Mouse (Mus musculus) kidney, embryonic 15.5 days (tissue): ENCODE data around the gene Kirrel3. TPM values are rescaled to one million over a fixed set of nuclear protein-coding genes. Genes with fewer than 3 reads are reported as not detected.

Source experiments
- ATAC-seq: fragments of 200-750 bp; cut with Nextera tagmentation; replicated peaks from 2 replicates; pipeline ENCODE4 v1.8.0; 2017; ENCODE audit warnings: moderate TSS enrichment; ENCODE audit not compliant: low FRiP score
- H3K27ac ChIP-seq: fragments of 300-500 bp; sonication (generic); 2 replicates; pipeline ENCODE4 v1.5.1; 2015; ENCODE audit warnings: mild to moderate bottlenecking, inconsistent platforms
- H3K27me3 ChIP-seq: fragments of 300-500 bp; sonication (generic); 2 replicates; pipeline ENCODE4 v1.6.1; 2015; ENCODE audit warnings: inconsistent platforms
- H3K36me3 ChIP-seq: fragments of 300-500 bp; sonication (generic); 2 replicates; pipeline ENCODE4 v1.6.1; 2015; ENCODE audit warnings: inconsistent platforms
- H3K4me1 ChIP-seq: fragments of 300-500 bp; sonication (generic); 2 replicates; pipeline ENCODE4 v1.6.1; 2015; ENCODE audit warnings: inconsistent platforms
- H3K4me2 ChIP-seq: fragments of 300-500 bp; sonication (generic); 2 replicates; pipeline ENCODE4 v1.6.1; 2015; ENCODE audit warnings: moderate library complexity, mild to moderate bottlenecking, inconsistent platforms
- H3K4me3 ChIP-seq: fragments of 300-500 bp; sonication (generic); replicated peaks from 2 replicates; pipeline ENCODE4 v1.5.1; 2015; ENCODE audit warnings: mild to moderate bottlenecking, inconsistent platforms
- H3K9ac ChIP-seq: fragments of 300-500 bp; sonication (generic); 2 replicates; pipeline ENCODE4 v1.6.1; 2015; ENCODE audit warnings: mild to moderate bottlenecking, inconsistent platforms
- H3K9me3 ChIP-seq: fragments of 300-500 bp; sonication (generic); replicated peaks from 2 replicates; pipeline ENCODE4 v1.6.1; 2016; ENCODE audit warnings: inconsistent platforms
- WGBS: fragments of 180-500 bp; shearing (Covaris S2); methylation state at CpG from one replicate; pipeline ENCODE4 v1.1.7; 2015; ENCODE audit warnings: mixed read lengths; 5-methylcytosine and 5-hydroxymethylcytosine counted together
- polyA plus RNA-seq: library from polyadenylated mRNA; unstranded; fragments of >200 nt; fragmentation: Nextera tagmentation; extraction: Ambion mirVana; gene quantifications from 2 replicates; pipeline ENCODE4 v1.2.1, GENCODE M21; 2015

Gene Kirrel3
- polyA plus RNA-seq, 1 experiment from 2014 or later: 3.4 TPM

DNA sequence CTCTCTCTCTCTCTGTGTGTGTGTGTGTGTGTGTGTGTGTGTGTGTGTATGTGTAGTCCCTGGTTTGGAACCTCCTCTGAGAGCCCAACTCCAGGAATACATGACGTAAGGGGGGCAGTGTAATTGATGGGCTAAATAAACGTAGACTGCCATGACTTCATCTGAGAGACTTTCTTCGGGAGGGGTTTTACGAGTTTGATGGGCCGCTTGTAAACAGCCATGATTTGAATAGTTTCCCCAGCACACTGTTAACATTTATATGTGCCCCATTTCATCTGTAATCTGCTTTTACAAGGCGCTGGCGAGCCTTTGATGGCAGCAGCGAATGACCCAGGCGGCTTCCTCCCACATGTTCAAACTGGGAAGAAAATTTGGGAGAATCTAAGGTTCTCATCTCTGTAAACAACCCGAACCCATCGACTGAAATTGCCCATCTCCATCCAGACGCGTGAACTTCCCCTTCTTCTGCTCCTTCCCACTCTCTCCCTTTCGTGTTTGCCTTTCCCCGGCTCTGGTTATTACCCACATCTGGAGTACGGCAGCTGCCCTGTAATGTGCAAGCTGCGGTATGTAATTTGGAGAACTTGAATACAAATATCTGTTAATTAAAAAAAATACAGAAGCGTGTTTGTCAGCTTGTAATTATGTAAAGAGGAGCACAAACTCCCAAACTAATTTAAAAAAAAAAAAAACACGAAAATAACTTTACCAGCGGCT is 34.7 kb downstream of the Kirrel3 start:
- Histone ChIP-seq H3K4me3 (no peak overlapping the region), H3K36me3 (no peaks in the 10 kb centered on the region), H3K4me1 (0 out of 2 replicates have a peak, but pooled peaks cover 9% of the 10 kb centered on the region), H3K9ac (no peak overlapping the region), H3K4me2 (0 out of 2 replicates have a peak overlapping the region, but pooled peaks have one; percentile 9), H3K9me3 (no peaks in the 10 kb centered on the region), H3K27ac (no peak overlapping the region), H3K27me3 (0 out of 2 replicates have a peak, but pooled peaks cover 6% of the 10 kb centered on the region)
- no peak for ATAC-seq
- WGBS: 32% methylated on average over 20 of the region's 20 CpGs

DNA sequence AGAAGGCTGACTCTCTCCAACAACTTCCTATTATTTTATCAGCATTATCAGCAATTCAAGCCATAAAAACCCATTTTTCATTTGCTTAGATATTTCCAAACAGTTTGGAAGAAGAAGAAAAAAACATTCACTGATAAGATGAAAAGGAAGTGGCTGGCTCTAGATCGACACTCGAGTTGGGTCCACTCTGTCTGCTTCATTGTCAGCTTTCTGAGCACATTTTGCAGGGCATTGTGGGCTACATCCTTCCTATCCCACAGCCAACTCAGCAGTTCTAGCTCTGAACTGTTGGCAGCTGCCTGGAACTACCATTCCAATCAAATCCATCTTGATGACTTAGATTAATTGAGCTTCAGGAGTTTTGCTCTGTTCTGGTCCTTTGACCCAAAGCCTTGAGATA is 40.0 kb downstream of the Kirrel3 start:
- WGBS: 50% methylated on average over 2 of the region's 2 CpGs
- no peaks in the 10 kb centered on the region for H3K9me3 ChIP-seq
- no peaks in the 10 kb centered on the region for H3K27me3 ChIP-seq
- no peak overlapping the region for H3K4me2 ChIP-seq
- H3K36me3 ChIP-seq: no peaks in the 10 kb centered on the region
- no peak for ATAC-seq
- H3K4me3 ChIP-seq: no peak overlapping the region
- no peak overlapping the region for H3K9ac ChIP-seq
- no peak overlapping the region for H3K27ac ChIP-seq
- H3K4me1 ChIP-seq: no peaks in the 10 kb centered on the region

DNA sequence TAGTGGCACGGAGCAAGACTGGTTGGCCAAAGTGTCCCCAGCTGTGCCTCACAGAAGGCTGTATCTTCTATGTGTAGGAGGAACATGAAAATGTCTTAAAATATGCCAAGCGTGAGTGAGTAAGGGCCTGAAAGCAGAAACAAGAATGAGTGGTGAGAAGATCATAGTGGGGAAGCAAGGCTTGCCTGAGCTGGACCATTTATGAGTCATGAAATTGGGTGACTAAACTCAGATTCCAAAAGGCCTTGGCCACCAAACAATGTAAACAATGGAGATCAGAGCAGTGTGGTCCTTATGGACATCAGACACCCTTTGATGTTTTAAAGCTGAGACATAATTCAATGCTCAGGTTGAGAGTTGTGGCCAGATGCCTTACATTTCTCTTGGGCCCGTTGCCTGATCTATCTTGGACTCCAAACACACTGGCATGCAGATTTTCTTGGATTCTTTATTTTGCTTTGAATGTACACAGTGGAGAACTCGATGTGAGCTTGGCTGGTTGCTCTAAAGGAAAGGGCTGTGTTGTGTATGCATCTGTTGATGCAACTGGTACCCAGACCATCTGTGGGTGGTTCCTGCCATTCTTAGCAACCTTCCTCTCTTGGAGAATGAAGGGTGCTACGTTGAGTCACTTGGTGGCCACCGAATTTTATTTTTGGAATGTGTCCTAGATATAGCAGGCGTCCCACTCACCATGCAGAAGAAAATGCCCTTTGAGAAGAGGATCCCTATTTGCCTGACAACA is 53.1 kb downstream of the Kirrel3 start:
- Histone ChIP-seq H3K4me3 (no peak overlapping the region), H3K27me3 (no peaks in the 10 kb centered on the region)
- WGBS: 82% methylated on average over 7 of the region's 7 CpGs

DNA sequence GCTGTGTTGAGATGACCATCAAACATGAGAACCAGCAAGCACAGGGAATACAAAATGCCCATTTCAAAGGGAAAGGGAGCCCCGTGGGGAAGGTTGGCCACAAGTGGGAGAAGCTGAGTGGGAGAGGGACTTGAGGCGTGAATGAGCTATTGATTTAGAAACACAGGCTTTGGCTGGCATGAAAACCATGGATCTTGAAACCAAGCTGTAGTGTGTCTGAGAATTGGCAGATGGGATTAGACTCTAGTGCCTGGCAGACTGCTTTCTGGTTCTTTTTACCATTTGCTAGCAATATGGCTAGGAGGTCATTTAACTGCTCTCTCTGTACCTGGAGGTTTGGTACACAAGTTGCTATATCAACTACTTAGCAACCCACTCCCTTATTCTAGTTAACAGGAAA is 56.2 kb downstream of the Kirrel3 start:
- 68% methylated on average over 2 of the region's 2 CpGs for WGBS
- no peak overlapping the region for H3K4me3 ChIP-seq
- H3K9me3 ChIP-seq: no peaks in the 10 kb centered on the region
- ATAC-seq: no peak
- H3K36me3 ChIP-seq: no peaks in the 10 kb centered on the region
- H3K4me1 ChIP-seq: no peaks in the 10 kb centered on the region
- H3K27ac ChIP-seq: no peak overlapping the region
- no peak overlapping the region for H3K4me2 ChIP-seq
- H3K9ac ChIP-seq: no peak overlapping the region
- no peaks in the 10 kb centered on the region for H3K27me3 ChIP-seq

More for the DNA sequence above, 53.1 kb downstream of the Kirrel3 start:
- ATAC-seq: no peak
- Histone ChIP-seq H3K9me3 (no peaks in the 10 kb centered on the region), H3K9ac (no peak overlapping the region), H3K36me3 (no peaks in the 10 kb centered on the region), H3K4me2 (no peak overlapping the region), H3K4me1 (no peaks in the 10 kb centered on the region), H3K27ac (no peak overlapping the region)

DNA sequence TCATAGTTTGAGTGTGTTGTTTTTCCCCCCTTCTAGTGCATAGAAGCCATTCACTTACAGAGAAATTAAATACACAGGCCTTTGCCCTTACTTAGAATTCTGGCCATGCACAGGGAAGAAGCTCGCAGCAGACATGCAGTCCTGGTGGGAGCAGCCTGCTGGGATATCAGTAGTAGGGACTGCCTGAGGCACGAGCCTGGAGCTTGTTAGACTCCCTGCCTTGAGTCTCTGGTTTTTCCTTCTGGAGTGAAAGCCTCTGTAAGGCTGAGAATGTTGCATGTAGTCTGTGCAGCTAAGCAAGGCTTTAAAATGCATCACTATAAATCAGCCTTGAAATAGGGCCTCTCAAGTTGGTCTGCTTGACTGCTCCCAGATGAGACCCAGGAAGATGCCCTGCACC is 70.0 kb downstream of the Kirrel3 start:
- H3K27me3 ChIP-seq: no peaks in the 10 kb centered on the region
- no peak overlapping the region for H3K4me2 ChIP-seq
- H3K9ac ChIP-seq: no peak overlapping the region
- H3K36me3 ChIP-seq: no peaks in the 10 kb centered on the region
- no peak for ATAC-seq
- H3K9me3 ChIP-seq: no peaks in the 10 kb centered on the region
- H3K27ac ChIP-seq: no peak overlapping the region
- H3K4me1 ChIP-seq: peaks cover 23% of the 10 kb centered on the region
- WGBS: 44% methylated on average over 2 of the region's 2 CpGs
- H3K4me3 ChIP-seq: no peak overlapping the region

DNA sequence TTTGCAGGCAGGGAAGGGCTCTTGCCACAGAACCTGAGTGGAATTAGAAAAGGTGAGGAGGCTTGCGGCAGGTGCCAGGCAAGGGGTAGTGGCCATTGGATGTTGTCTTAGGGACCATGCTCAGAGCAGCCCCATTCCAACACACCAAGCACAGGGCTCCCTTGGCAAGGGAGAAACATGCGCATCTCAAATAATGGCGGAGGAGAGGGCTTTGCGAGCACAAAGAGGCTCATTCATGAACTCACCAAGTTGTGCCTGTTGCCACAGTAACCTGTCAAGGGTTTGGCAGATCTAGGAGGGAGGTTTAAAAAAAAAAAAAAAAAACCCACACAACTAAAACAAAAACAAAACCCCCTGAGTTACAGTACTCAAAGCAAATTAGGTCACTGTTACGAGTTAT is 72.2 kb downstream of the Kirrel3 start:
- Histone ChIP-seq H3K27me3 (no peaks in the 10 kb centered on the region), H3K9me3 (no peaks in the 10 kb centered on the region), H3K4me2 (peak overlapping the region; percentile 27; the same call in 1 of the 2 replicates), H3K4me1 (peaks cover 23% of the 10 kb centered on the region), H3K9ac (no peak overlapping the region), H3K27ac (no peak overlapping the region), H3K4me3 (no peak overlapping the region), H3K36me3 (no peaks in the 10 kb centered on the region)
- ATAC-seq: peak; percentile 31; the same call in 1 of the 2 replicates
- 56% methylated on average over 5 of the region's 5 CpGs for WGBS

DNA sequence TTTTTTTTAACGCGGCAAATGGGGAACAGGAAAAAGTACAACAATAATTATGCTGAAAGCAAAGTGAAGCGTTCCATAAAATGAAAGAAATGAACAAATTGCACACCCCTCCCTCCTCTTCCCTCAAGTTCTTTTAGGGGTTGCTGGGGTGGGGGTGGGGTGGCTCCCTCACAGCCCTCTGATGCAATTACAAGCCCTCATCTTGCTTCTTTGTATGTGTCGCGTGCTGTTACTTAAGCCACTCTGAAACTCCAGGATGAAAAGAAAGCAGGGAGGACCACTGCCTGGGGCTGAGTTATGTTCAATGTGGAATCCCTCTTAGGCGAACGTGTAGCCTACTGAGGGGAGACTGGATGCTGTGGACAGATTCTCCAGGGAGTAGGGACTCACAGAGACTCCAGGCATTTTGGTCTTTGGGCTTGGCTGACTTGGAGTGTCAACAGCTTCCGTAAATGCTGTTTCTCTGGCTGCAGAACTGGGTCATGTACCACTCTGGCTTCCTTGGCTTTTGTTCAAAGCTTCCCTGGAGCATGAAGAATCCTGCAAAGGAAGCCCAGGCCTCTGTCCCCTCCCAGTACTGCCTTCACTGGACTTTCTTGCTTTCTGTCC is 72.7 kb downstream of the Kirrel3 start:
- H3K9ac ChIP-seq: no peak overlapping the region
- peak; percentile 40 for ATAC-seq
- no peaks in the 10 kb centered on the region for H3K27me3 ChIP-seq
- peaks cover 23% of the 10 kb centered on the region for H3K4me1 ChIP-seq
- H3K4me3 ChIP-seq: no peak overlapping the region
- H3K4me2 ChIP-seq: peak overlapping the region; percentile 27; the same call in 1 of the 2 replicates
- WGBS: 28% methylated on average over 8 of the region's 8 CpGs
- no peaks in the 10 kb centered on the region for H3K9me3 ChIP-seq
- peak overlapping the region; percentile 32; the same call in 1 of the 2 replicates for H3K27ac ChIP-seq
- no peaks in the 10 kb centered on the region for H3K36me3 ChIP-seq

DNA sequence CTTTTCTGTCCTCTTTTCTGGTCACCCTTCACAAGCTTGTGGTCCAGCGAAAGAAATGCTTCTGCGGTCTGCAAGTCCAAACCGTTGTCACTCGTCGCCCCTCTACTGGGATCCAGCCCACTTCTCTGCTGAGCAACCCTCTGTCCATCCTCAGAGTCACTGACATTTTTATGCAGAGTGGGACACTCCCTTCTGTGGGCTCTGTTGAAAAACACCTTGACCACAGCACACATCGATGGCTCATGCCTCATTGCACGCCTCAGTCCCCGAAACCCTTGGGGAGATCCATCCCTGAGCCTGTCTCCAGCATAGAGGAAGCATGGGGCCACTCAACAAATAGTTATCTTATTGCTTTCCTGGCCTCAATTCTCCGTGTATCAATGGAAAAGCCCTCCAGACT is 73.4 kb downstream of the Kirrel3 start:
- peak; percentile 53; the same call in 1 of the 2 replicates for ATAC-seq
- WGBS: 57% methylated on average over 9 of the region's 9 CpGs

DNA sequence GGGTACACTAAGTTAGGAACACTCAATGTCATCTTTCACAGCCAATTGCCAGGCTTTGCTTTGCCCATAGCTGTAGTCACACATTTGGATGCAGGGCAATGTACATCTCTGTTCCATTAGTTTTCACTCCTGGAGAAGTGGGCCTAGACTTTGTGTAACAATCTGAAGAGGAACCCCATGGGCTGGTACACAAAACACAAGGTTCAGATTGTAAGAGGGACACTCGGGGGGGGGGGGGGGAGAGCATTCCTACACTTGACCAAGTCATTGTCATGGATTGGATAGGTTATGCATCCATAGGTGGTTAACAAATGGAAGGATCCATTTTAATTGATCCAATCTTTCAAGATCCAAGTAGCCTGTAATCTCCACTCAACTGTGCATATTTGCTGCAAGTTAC is 75.6 kb downstream of the Kirrel3 start:
- Histone ChIP-seq H3K36me3 (no peaks in the 10 kb centered on the region), H3K27me3 (no peaks in the 10 kb centered on the region), H3K9me3 (no peaks in the 10 kb centered on the region), H3K4me1 (peaks cover 19% of the 10 kb centered on the region), H3K4me3 (no peak overlapping the region), H3K9ac (no peak overlapping the region), H3K27ac (no peak overlapping the region), H3K4me2 (no peak overlapping the region)
- ATAC-seq: no peak
- WGBS: 65% methylated on average over 1 of the region's 1 CpGs

More for the DNA sequence above, 73.4 kb downstream of the Kirrel3 start:
- no peaks in the 10 kb centered on the region for H3K9me3 ChIP-seq
- peaks cover 23% of the 10 kb centered on the region for H3K4me1 ChIP-seq
- no peak overlapping the region for H3K4me3 ChIP-seq
- H3K36me3 ChIP-seq: no peaks in the 10 kb centered on the region
- H3K27ac ChIP-seq: 0 out of 2 replicates have a peak overlapping the region, but pooled peaks have one; percentile 32
- H3K4me2 ChIP-seq: 0 out of 2 replicates have a peak overlapping the region, but pooled peaks have one; percentile 16
- H3K9ac ChIP-seq: no peak overlapping the region
- H3K27me3 ChIP-seq: no peaks in the 10 kb centered on the region

DNA sequence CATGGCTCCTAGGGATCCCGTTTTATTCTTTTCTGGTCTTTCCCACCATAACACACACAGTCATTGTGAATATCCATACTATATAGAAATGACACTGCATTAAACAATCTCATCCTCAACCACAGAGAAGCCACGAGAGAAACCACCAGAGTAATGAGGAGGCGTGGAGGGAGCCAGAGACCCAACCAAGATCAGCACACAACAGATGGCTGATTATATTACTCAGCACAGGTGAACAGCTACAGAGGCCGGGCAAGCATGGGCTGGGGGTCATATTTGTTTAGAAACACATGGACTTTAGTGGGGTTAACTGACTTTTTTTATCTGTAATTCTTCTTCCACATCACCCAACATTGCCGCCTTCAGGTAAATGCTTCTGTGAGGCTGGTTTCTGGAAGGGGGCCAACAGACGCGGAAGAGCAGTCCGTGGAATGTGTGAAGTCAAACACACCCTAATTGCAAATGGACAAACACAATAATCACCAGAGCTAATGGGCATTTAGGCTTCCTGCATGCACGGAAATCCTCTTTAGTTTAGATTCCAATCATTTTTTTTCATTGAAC is 76.8 kb downstream of the Kirrel3 start:
- no peak overlapping the region for H3K4me3 ChIP-seq
- no peaks in the 10 kb centered on the region for H3K27me3 ChIP-seq
- H3K4me2 ChIP-seq: no peak overlapping the region
- H3K4me1 ChIP-seq: peaks cover 19% of the 10 kb centered on the region
- H3K9me3 ChIP-seq: no peaks in the 10 kb centered on the region
- 69% methylated on average over 9 of the region's 9 CpGs for WGBS
- H3K36me3 ChIP-seq: no peaks in the 10 kb centered on the region
- ATAC-seq: no peak
- no peak overlapping the region for H3K9ac ChIP-seq
- H3K27ac ChIP-seq: no peak overlapping the region

DNA sequence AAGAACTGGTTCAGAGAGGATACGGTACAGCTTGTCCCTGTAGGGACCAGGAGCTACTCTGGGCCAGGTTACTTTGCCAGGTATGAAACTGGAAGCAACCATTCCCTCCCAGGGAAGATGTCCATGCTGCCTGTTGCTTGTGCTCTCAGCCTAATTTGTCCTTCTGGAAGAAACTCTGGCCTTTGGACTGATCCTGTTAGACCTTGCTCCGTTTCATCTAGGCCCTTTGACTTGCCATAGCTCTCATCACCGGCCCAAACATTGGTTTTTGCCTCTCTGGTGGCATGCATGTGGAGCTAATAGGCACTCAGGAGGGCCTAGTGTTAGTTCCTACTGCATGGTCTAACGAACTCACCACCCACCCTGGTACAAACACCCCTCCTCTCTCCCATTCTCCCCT is 88.2 kb downstream of the Kirrel3 start:
- no peak overlapping the region for H3K4me3 ChIP-seq
- 83% methylated on average over 4 of the region's 4 CpGs for WGBS

DNA sequence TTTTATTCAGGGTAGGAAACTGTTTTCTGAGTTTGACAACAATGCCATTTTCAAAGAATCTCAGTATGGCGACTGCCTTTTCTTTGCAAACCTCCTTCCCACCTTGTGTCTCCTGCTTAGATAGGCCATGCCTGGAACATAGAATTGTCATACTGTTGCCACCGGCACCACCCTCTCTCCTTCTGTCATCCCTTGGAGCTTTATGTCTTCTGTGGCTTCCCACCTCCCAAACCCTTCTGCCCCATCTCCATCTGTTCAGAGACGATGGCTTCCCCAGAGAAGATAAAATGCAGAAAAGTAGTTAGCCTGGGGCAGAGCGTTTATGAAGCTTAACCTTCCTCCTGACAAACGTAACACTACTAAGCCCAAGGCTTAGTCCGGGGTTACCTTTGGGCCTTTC is 88.9 kb downstream of the Kirrel3 start:
- 92% methylated on average over 6 of the region's 6 CpGs for WGBS

More for the DNA sequence above, 88.2 kb downstream of the Kirrel3 start:
- Histone ChIP-seq H3K27me3 (no peaks in the 10 kb centered on the region), H3K4me2 (no peak overlapping the region), H3K27ac (no peak overlapping the region), H3K9me3 (no peaks in the 10 kb centered on the region), H3K4me1 (no peaks in the 10 kb centered on the region), H3K36me3 (no peaks in the 10 kb centered on the region), H3K9ac (no peak overlapping the region)
- ATAC-seq: no peak

More for the DNA sequence above, 88.9 kb downstream of the Kirrel3 start:
- Histone ChIP-seq H3K27ac (no peak overlapping the region), H3K36me3 (no peaks in the 10 kb centered on the region), H3K4me1 (no peaks in the 10 kb centered on the region), H3K4me2 (no peak overlapping the region), H3K4me3 (no peak overlapping the region), H3K27me3 (no peaks in the 10 kb centered on the region), H3K9me3 (no peaks in the 10 kb centered on the region), H3K9ac (no peak overlapping the region)
- no peak for ATAC-seq
